Mouse (Mus musculus) cerebellum, postnatal 14 days (tissue): Measurements from ENCODE around the gene Cd36.
"Not testable (repeated sequence)": the region's sequence is repeated elsewhere in the genome, so short reads cannot be mapped to it uniquely, and the experiment has no call there.

Source experiments
- DNase-seq, 2 experiments: peaks; one replicate each; pipeline ENCODE4 v3.0.0; 2021; ENCODE audit warnings: mixed read lengths in 2 of 2

Gene Cd36

GRCm38 (mm10) chr5:17888598-17888997 is at the start of gene Cd36:
Gene Cd36, minus strand, starts transcription at chr5:17888801.
- no peak for DNase-seq

DNA sequence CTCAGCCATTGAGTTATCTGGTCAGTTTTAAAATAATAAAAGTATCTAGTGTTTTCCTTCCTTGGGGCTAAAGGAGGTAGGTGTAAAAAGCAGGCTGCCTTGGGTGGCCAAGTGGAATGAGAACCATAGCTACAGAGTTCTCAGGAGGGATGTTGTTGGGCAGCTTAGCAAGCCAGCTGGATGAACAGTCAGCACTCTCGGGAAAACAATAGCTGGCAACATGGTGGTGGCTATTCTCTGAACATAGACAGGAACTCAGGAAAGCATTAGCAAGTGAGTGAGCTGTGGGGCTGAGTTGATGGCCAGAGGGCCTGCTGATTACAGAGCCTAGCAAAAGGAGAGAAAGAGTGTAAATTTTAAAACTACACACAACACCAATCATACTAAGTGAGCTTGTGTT is 45.9 kb upstream of the Cd36 start:
- DNase-seq: no peak

- DNase-seq: not testable (repeated sequence)
These were observed 43.0 kb upstream of the Cd36 start for GRCm38 (mm10) chr5:17931588-17931987.

- no peak for DNase-seq
These were observed 40.5 kb upstream of the Cd36 start for GRCm38 (mm10) chr5:17929006-17929567.

GRCm38 (mm10) chr5:17928471-17928870 is 39.9 kb upstream of the Cd36 start:
- DNase-seq: no peak

- no peak for DNase-seq
These were observed 35.5 kb upstream of the Cd36 start for GRCm38 (mm10) chr5:17924085-17924518.

- no peak for DNase-seq
These were observed 35.0 kb upstream of the Cd36 start for GRCm38 (mm10) chr5:17923648-17924047.

- peak; percentile 28 to 51 for DNase-seq
These were observed 30.4 kb upstream of the Cd36 start for GRCm38 (mm10) chr5:17918966-17919365.

GRCm38 (mm10) chr5:17904766-17905165 is 16.2 kb upstream of the Cd36 start:
- no peak for DNase-seq

- DNase-seq: no peak
These were observed 10.3 kb upstream of the Cd36 start for GRCm38 (mm10) chr5:17898948-17899347.

GRCm38 (mm10) chr5:17897641-17898040 is 9.0 kb upstream of the Cd36 start:
- peak in 1 of 2 experiments; percentile 2 for DNase-seq

DNA sequence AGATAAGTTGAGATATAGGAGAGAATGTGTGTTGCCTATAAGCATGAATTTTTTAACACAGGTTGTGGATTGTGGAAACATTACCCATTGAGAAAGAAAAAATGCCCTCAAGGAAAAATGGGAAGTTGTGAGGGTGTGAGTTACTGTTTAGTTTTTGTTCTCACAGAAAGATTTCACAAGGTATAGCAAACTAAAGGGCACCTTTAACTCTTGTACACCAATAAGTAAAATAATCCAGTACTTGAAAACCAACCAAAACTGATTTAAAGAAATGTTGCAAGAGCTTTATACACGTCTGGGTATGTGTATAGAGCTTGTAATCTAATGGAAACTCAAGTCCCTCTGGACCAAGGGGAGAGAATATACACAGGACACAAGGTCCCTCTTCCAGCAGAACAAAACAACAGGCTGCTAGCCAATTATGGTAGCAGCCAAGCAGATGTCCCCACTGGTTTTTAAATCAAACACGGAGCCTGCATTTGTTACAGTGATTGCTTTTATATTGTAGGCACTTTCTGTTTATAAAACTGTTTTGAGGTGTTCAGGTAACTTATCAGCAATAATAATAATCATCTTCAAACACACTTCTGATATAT is 5.1 kb upstream of the Cd36 start:
- DNase-seq: no peak

DNA sequence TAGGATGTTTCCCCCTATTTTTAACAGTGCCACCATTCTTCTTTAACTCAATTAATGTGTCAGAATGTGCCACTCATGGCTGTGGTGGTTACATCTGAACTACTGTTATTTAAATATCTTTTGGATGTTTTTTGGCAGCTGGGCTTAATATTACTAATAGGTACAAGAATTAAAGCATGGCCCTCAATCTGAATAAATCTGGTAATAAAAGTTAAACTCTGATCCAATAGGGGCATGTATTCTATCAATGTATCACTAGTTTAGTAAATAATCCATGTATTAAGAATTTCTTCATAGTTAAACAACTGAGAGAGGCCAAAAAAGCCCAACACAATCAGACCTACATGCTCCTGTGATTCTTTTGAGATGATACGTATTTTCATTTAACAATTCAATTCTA is 690 bp upstream of the Cd36 start:
- no peak for DNase-seq

GRCm38 (mm10) chr5:17886377-17886776 is 2.2 kb downstream of the Cd36 start:
- DNase-seq: no peak

DNA sequence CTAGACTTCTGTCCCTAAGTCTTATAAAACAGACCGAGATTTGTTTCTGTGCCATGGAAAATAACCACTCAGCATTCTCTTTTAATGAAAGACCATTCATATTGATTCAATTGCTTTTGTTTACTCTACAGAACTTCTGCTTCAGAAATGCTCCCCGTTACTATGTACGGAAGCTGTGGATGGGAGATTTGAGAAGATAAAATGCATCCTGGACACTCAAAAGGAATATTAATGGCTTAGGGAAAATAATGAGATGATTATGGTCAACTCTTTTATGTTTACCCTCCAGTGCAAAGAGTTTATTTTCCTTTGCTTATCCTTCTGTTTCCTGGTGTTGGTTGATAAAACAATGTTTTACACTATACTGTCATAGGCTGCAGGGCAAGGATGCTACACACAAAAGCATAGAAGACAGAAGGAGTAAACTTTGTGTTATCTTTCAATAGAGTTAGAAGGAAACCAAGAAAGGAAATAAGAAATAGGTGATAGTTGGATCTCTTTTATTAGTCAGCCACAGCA is 5.2 kb downstream of the Cd36 start:
- DNase-seq: no peak

GRCm38 (mm10) chr5:17881542-17881896 is 7.1 kb downstream of the Cd36 start:
- no peak for DNase-seq

DNA sequence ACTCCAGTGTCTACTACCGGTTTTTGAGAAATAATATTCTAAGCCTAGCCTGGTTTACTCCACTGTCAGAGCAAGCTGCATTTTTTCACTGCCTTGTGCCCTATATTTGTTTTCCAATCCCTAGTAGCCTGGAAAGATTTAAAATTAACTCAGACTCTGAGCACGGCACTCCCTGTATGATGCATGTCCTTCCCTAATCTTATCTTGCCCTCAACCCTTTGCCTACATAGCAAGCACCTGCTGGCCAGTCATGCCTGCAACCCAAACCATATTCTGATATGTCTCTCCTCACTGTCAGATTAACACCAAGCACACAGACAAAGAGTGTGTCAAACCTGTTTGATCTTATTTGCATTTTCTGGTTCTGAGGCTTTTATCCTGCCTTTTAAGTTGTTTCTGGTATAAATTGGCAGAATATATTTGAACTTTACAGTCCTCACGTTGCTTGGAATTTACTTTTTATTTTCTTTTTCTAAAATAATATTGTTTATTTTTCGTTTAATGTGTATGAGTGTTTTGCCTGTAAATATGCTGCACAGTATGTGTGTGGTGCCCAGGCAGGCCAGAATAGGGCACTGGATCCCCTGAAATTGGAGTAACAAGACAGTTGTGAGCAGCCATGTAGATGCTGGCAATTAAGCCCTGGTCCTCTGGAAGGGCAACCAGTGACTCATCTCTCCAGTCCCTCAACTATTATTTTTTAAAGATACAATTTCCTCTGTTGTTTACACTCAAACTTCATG is 7.6 kb downstream of the Cd36 start:
- DNase-seq: no peak

DNA sequence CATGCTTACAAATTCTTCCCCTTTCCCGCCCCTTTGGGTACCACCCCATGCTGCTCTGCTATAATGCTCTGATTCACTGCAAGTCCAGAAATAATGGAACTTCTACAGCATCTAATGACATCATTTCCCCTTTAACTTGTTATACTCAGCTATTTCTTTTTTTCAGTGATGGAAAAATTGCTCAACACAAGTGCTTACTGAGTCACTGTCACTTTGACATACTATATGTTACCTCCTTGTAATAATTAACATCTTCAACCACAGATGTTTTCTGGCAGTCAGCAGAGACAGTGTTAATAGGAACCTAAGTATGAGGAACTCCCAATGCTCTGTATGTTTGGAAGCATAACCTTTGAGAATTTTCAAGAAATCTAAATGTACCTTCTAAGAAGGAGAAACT is 8.7 kb downstream of the Cd36 start:
- no peak for DNase-seq

- DNase-seq: no peak
These were observed 11.6 kb downstream of the Cd36 start for GRCm38 (mm10) chr5:17877044-17877443.

DNA sequence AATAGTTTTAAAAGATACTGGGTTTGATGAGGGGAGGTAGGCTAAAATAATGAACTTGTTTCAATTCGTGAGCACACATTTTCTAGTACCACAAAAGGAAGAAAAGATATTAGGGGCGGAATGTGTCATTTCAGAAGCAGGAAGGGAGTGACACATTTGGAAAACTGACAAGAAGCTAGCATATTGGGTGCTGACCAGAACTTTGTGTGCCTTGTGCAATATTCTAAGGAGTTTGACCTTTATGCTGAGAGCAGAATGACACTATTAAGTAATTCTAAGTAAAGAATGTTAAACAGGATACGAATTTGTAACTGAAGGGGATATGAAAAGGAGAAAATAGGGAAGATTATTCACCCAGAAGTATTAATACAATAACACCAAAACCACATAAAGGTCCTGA is 12.0 kb downstream of the Cd36 start:
- DNase-seq: no peak

- DNase-seq: no peak
These were observed 14.3 kb downstream of the Cd36 start for GRCm38 (mm10) chr5:17874335-17874734.

DNA sequence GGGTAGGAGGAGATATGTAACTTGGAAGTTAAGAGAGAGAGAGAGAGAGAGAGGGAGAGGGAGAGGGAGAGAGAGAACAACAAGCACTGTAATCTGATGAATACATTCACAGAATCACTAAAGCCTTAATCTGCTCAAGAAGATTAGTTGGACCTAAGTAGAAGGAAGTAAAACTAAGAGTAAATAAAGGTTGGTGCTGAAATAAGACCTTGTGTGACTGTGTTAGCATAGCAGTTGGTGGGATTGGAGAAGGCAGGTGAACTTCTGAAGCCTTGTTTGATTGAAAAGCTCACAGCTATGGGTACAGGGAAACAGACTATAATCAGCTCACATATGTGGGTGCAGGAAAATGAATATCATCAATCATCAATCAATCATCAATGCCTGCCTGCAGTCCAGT is 23.2 kb downstream of the Cd36 start:
- DNase-seq: no peak

DNA sequence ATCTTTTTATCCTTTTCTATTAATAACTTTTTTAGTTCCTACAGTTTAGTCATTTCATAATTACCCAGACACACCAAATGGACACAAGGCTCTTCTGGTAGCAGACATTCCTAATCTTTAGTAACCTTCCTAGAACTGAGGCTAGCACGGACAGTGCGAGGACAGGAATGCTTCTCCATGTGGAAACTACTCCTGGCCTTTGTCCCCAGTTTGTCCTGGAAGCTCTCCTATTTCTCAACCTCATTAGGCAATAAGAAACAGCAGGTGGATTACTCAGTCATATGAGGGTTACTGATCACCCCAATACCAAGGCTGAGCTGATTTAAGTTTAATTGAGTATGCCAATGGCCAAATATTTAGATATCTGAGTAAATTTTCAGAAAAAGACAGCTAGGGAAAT is 25.5 kb downstream of the Cd36 start:
- DNase-seq: no peak

- DNase-seq: no peak
These were observed 30.2 kb downstream of the Cd36 start for GRCm38 (mm10) chr5:17858399-17858798.
